Mouse (Mus musculus): ENCODE data around the gene Vmn1r40. TPM values are rescaled to one million over a fixed set of nuclear protein-coding genes. Genes with fewer than 3 reads are reported as not detected.

Gene Vmn1r40
- polyA plus RNA-seq, 1 experiment, result not detected

- Histone ChIP-seq H3K4me1 (ENCODE audit: control insufficient read depth, insufficient read depth, low read length) (no peaks in the 10 kb centered on the region), H3K4me3 (ENCODE audit: insufficient read depth, low read length) (no peak within 1 kb of the TSS)
- TF ChIP-seq POLR2A (IDR thresholded peaks at IDR 0.05; ENCODE audit: extremely low read depth, insufficient read depth, low read length), result no peak
- no peak for TF ChIP-seq CTCF (IDR thresholded peaks at IDR 0.05; ENCODE audit: extremely low read depth, insufficient read depth, low read length)
These were observed 33.1 kb downstream of the Vmn1r40 start, which contains the start of gene Vmn1r41 for GRCm38 (mm10) chr6:89740466-89740865. TSS of gene Vmn1r41 (plus strand) at chr6:89740766.

GRCm38 (mm10) chr6:89742811-89743210 lies 35.5 kb downstream of the Vmn1r40 start:
- no peak for TF ChIP-seq POLR2A (IDR thresholded peaks at IDR 0.05; ENCODE audit: extremely low read depth, insufficient read depth, low read length)
- TF ChIP-seq CTCF (IDR thresholded peaks at IDR 0.05; ENCODE audit: extremely low read depth, insufficient read depth, low read length), result no peak
- H3K4me3 ChIP-seq (ENCODE audit: insufficient read depth, low read length), result no peak overlapping the region
- H3K27ac ChIP-seq (ENCODE audit: insufficient read depth, low read length), result no peak overlapping the region
- no peaks in the 10 kb centered on the region for H3K4me1 ChIP-seq (ENCODE audit: control insufficient read depth, insufficient read depth, low read length)

More at GRCm38 (mm10) chr6:89740466-89740865, 33.1 kb downstream of the Vmn1r40 start, which contains the start of gene Vmn1r41:
- no peak within 1 kb of the TSS for H3K27ac ChIP-seq (ENCODE audit: insufficient read depth, low read length)

Other genes starting within 250 kb of the Vmn1r40 start
- 142 and 167 TPM in 2 replicates for gene Chchd6, start 111.9 kb upstream of the Vmn1r40 start, polyA plus RNA-seq (2012; rRNA removed)
- gene Txnrd3, start 63.6 kb upstream of the Vmn1r40 start, polyA plus RNA-seq (2012; rRNA removed), result 3.2 and 3.6 TPM in 2 replicates
- gene Vmn1r41, start 33.2 kb downstream of the Vmn1r40 start, polyA plus RNA-seq (2012; rRNA removed), result not detected in 2 replicates
- gene Vmn1r42, start 168.9 kb downstream of the Vmn1r40 start, polyA plus RNA-seq (2012; rRNA removed), result not detected in 2 replicates
- gene Vmn1r43, start 168.9 kb downstream of the Vmn1r40 start, polyA plus RNA-seq (2012; rRNA removed), result not detected in 2 replicates
- not detected in 2 replicates for gene Vmn1r44, start 176.1 kb downstream of the Vmn1r40 start, polyA plus RNA-seq (2012; rRNA removed)
- not detected in 2 replicates for gene Vmn1r45, start 233.1 kb downstream of the Vmn1r40 start, polyA plus RNA-seq (2012; rRNA removed)